In genomic region chr6:13982606-13983389, GRCm38 (mm10) we compare ENCODE assay signal across 9 mouse cellular contexts.
DNase-seq lines count a peak whose midpoint lies in the region; ATAC-seq and TF ChIP-seq lines count a peak whose summit lies in the region.
"Had no signal": no experiment of that assay in that cellular context is flagged by ENCODE, and none has a peak within 500 bp of the region (broad histone marks: within the 10 kb centered on the region; RNA-seq: fewer than 3 reads in every experiment).

No protein-coding gene starts in this region.

- H3K4me3 ChIP-seq in forebrain, embryonic 14.5 days (ENCODE audit: low read depth, low read length): no peak overlapping the region
- no peak overlapping the region for H3K4me3 ChIP-seq in forebrain, embryonic 10.5 days
- H3K4me3 ChIP-seq in cerebellum, adult 2 months (replicated peaks; ENCODE audit: insufficient read depth, low read depth, low read length): peak overlapping the region; percentile 43
- no peak overlapping the region for H3K4me3 ChIP-seq in neural tube, embryonic 14.5 days (ENCODE audit: low read depth, low read length)
- no peak overlapping the region for H3K4me3 ChIP-seq in heart, embryonic 11.5 days (ENCODE audit: low read depth, low read length)
- H3K4me3 ChIP-seq: heart, embryonic 15.5 days had no signal

- peak; percentile 86 for DNase-seq in forebrain, embryonic 14.5 days (ENCODE audit: low spot score)
- DNase-seq in forebrain, embryonic 10.5 days (ENCODE audit: extremely low spot score, low spot score): no peak
- peak; percentile 80 to 85 for DNase-seq in cerebellum, adult 2 months
- DNase-seq in layer of hippocampus, adult 11-12 months (ENCODE audit: low spot score): peak; percentile 60
- no peak for DNase-seq in embryo, embryonic 10 days (ENCODE audit: low spot score)

- no peak overlapping the region for H3K9ac ChIP-seq in forebrain, embryonic 14.5 days (ENCODE audit: low read length)
- no peak overlapping the region for H3K9ac ChIP-seq in neural tube, embryonic 14.5 days (replicated peaks; ENCODE audit: low read depth, low read length)
- H3K9ac ChIP-seq in heart, embryonic 11.5 days (ENCODE audit: low read depth, low read length): no peak overlapping the region
- H3K9ac ChIP-seq: heart, embryonic 15.5 days had no signal

- peak; percentile 81 for ATAC-seq in forebrain, embryonic 14.5 days
- peak; percentile 73 for ATAC-seq in neural tube, embryonic 14.5 days (ENCODE audit: low read depth)
- no peak for ATAC-seq in heart, embryonic 11.5 days (replicated peaks; ENCODE audit: insufficient number of reproducible peaks, low FRiP score, low TSS enrichment)
- no peak for ATAC-seq in megakaryocyte progenitor cell, adult 5-6 weeks (replicated peaks; ENCODE audit: poor library complexity)

- TF ChIP-seq CTCF in cerebellum, adult 2 months (IDR thresholded peaks at IDR 0.05; ENCODE audit: borderline replicate concordance, insufficient read depth, low read depth, low read length): no peak

- H3K27ac ChIP-seq in forebrain, embryonic 14.5 days (ENCODE audit: low read depth, low read length): no peak overlapping the region
- no peak overlapping the region for H3K27ac ChIP-seq in forebrain, embryonic 10.5 days
- peak overlapping the region; percentile 66; the same call in 1 of the 2 replicates for H3K27ac ChIP-seq in cerebellum, adult 2 months (ENCODE audit: insufficient read depth, low read length)
- H3K27ac ChIP-seq in neural tube, embryonic 14.5 days (ENCODE audit: low read depth, low read length): no peak overlapping the region
- H3K27ac ChIP-seq in heart, embryonic 11.5 days (ENCODE audit: low read depth, low read length): no peak overlapping the region
- H3K27ac ChIP-seq: heart, embryonic 15.5 days had no signal

- peaks cover 4% of the 10 kb centered on the region; the same call in 1 of the 2 replicates for H3K9me3 ChIP-seq in forebrain, embryonic 14.5 days (replicated peaks; ENCODE audit: control insufficient read depth, low read length)
- H3K9me3 ChIP-seq in forebrain, embryonic 10.5 days: peaks cover 11% of the 10 kb centered on the region
- peaks cover 5% of the 10 kb centered on the region; the same call in 1 of the 2 replicates for H3K9me3 ChIP-seq in neural tube, embryonic 14.5 days (ENCODE audit: control insufficient read depth, low read length)
- no peaks in the 10 kb centered on the region; the same call in 1 of the 2 replicates for H3K9me3 ChIP-seq in heart, embryonic 11.5 days (replicated peaks; ENCODE audit: control insufficient read depth, low read length)
- H3K9me3 ChIP-seq: heart, embryonic 15.5 days had no signal

- no peaks in the 10 kb centered on the region for H3K27me3 ChIP-seq in forebrain, embryonic 14.5 days (replicated peaks; ENCODE audit: control insufficient read depth, insufficient read depth, low read length)
- H3K27me3 ChIP-seq in forebrain, embryonic 10.5 days (ENCODE audit: poor library complexity, severe bottlenecking): no peaks in the 10 kb centered on the region
- no peaks in the 10 kb centered on the region for H3K27me3 ChIP-seq in cerebellum, adult 2 months (ENCODE audit: control insufficient read depth, insufficient read depth, low read length)
- no peaks in the 10 kb centered on the region for H3K27me3 ChIP-seq in neural tube, embryonic 14.5 days (ENCODE audit: control insufficient read depth, insufficient read depth, low read length)
- no peaks in the 10 kb centered on the region for H3K27me3 ChIP-seq in heart, embryonic 11.5 days (ENCODE audit: control insufficient read depth, insufficient read depth, low read length)
- H3K27me3 ChIP-seq: heart, embryonic 15.5 days had no signal

- TF ChIP-seq POLR2A in cerebellum, adult 2 months (IDR thresholded peaks at IDR 0.05; ENCODE audit: borderline replicate concordance, insufficient read depth, low read length): 0 out of 2 replicates have a peak, but pooled peaks have one; percentile 15

- no peak overlapping the region for H3K4me2 ChIP-seq in forebrain, embryonic 14.5 days (ENCODE audit: low read length)
- H3K4me2 ChIP-seq in neural tube, embryonic 14.5 days (ENCODE audit: low read depth, low read length): no peak overlapping the region
- H3K4me2 ChIP-seq in heart, embryonic 11.5 days: no peak overlapping the region
- H3K4me2 ChIP-seq: heart, embryonic 15.5 days had no signal

- no peaks in the 10 kb centered on the region for H3K36me3 ChIP-seq in forebrain, embryonic 14.5 days (ENCODE audit: control insufficient read depth, insufficient read depth, low read length)
- no peaks in the 10 kb centered on the region for H3K36me3 ChIP-seq in forebrain, embryonic 10.5 days (replicated peaks)
- no peaks in the 10 kb centered on the region for H3K36me3 ChIP-seq in neural tube, embryonic 14.5 days (ENCODE audit: control insufficient read depth, insufficient read depth, low read length)
- no peaks in the 10 kb centered on the region for H3K36me3 ChIP-seq in heart, embryonic 11.5 days (ENCODE audit: control insufficient read depth, insufficient read depth, low read length)
- H3K36me3 ChIP-seq: heart, embryonic 15.5 days had no signal

- no peaks in the 10 kb centered on the region for H3K4me1 ChIP-seq in forebrain, embryonic 14.5 days (ENCODE audit: control insufficient read depth, insufficient read depth, low read length)
- H3K4me1 ChIP-seq in forebrain, embryonic 10.5 days: no peaks in the 10 kb centered on the region
- peaks cover 3% of the 10 kb centered on the region; the same call in 1 of the 2 replicates for H3K4me1 ChIP-seq in cerebellum, adult 2 months (ENCODE audit: control insufficient read depth, insufficient read depth, low read length)
- H3K4me1 ChIP-seq in neural tube, embryonic 14.5 days (ENCODE audit: control insufficient read depth, insufficient read depth, low read length): no peaks in the 10 kb centered on the region
- no peaks in the 10 kb centered on the region for H3K4me1 ChIP-seq in heart, embryonic 11.5 days (ENCODE audit: control insufficient read depth, insufficient read depth, low read length)
- H3K4me1 ChIP-seq: heart, embryonic 15.5 days had no signal

- WGBS in forebrain, embryonic 14.5 days: 78% methylated on average over 10 of the region's 10 CpGs
- 91% methylated on average over 10 of the region's 10 CpGs for WGBS in forebrain, embryonic 10.5 days
- 23% methylated on average over 10 of the region's 10 CpGs for WGBS in cerebellum, adult 2 months
- WGBS in neural tube, embryonic 14.5 days: 81% methylated on average over 10 of the region's 10 CpGs
- 83% methylated on average over 10 of the region's 10 CpGs for WGBS in heart, embryonic 11.5 days (ENCODE audit: insufficient replicate concordance)

Comparison
In these comparisons a context has a peak if more than half of its experiments do, and no peak if none do; other contexts are left out.
1. DNase-seq: peak in forebrain, embryonic 14.5 days (single experiment), cerebellum, adult 2 months (2 of 2) and layer of hippocampus, adult 11-12 months (single experiment); none in forebrain, embryonic 10.5 days (single experiment) and embryo, embryonic 10 days (single experiment).
2. ATAC-seq: peak in forebrain, embryonic 14.5 days (single experiment) and neural tube, embryonic 14.5 days (single experiment); none in heart, embryonic 11.5 days (single experiment) and megakaryocyte progenitor cell, adult 5-6 weeks (single experiment).